Mouse (Mus musculus) intestine, embryonic 15.5 days (tissue): ENCODE measurements around the gene Hamp2. TPM values are rescaled to one million over a fixed set of nuclear protein-coding genes. Genes with fewer than 3 reads are reported as not detected.
"Not testable (repeated sequence)": the region's sequence is repeated elsewhere in the genome, so short reads cannot be mapped to it uniquely, and the experiment has no call there.

Source experiments
- ATAC-seq: fragments of 200-750 bp; cut with Nextera tagmentation; 2 replicates; pipeline ENCODE4 v1.8.0; 2017; ENCODE audit warnings: moderate TSS enrichment, moderate library complexity
- H3K27ac ChIP-seq: fragments of 300-500 bp; sonication (generic); 2 replicates; pipeline ENCODE4 v1.5.1; 2015; ENCODE audit warnings: mild to moderate bottlenecking, inconsistent platforms
- H3K27me3 ChIP-seq: fragments of 300-500 bp; sonication (generic); replicated peaks from 2 replicates; pipeline ENCODE4 v1.6.1; 2015; ENCODE audit warnings: inconsistent platforms
- H3K36me3 ChIP-seq: fragments of 300-500 bp; sonication (generic); 2 replicates; pipeline ENCODE4 v1.6.1; 2015; ENCODE audit warnings: inconsistent platforms
- H3K4me1 ChIP-seq: fragments of 300-500 bp; sonication (generic); replicated peaks from 2 replicates; pipeline ENCODE4 v1.6.1; 2015; ENCODE audit warnings: inconsistent platforms
- H3K4me2 ChIP-seq: fragments of 300-500 bp; sonication (generic); replicated peaks from 2 replicates; pipeline ENCODE4 v1.6.1; 2015; ENCODE audit warnings: mild to moderate bottlenecking, inconsistent platforms
- H3K4me3 ChIP-seq: fragments of 300-500 bp; sonication (generic); replicated peaks from 2 replicates; pipeline ENCODE4 v1.5.1; 2015; ENCODE audit warnings: inconsistent platforms
- H3K9ac ChIP-seq: fragments of 300-500 bp; sonication (generic); 2 replicates; pipeline ENCODE4 v1.6.1; 2015; ENCODE audit warnings: inconsistent platforms
- H3K9me3 ChIP-seq: fragments of 300-500 bp; sonication (generic); 2 replicates; pipeline ENCODE4 v1.6.1; 2016; ENCODE audit warnings: inconsistent platforms
- WGBS: fragments of 180-500 bp; shearing (Covaris S2); methylation state at CpG from one replicate; pipeline ENCODE4 v1.1.7; 2015; 5-methylcytosine and 5-hydroxymethylcytosine counted together
- polyA plus RNA-seq: library from polyadenylated mRNA; unstranded; fragments of >200 nt; fragmentation: Nextera tagmentation; extraction: Ambion mirVana; gene quantifications from 2 replicates; pipeline ENCODE4 v1.2.1, GENCODE M21; 2015

Hamp2 gene
- not detected in 2 replicates for polyA plus RNA-seq

DNA sequence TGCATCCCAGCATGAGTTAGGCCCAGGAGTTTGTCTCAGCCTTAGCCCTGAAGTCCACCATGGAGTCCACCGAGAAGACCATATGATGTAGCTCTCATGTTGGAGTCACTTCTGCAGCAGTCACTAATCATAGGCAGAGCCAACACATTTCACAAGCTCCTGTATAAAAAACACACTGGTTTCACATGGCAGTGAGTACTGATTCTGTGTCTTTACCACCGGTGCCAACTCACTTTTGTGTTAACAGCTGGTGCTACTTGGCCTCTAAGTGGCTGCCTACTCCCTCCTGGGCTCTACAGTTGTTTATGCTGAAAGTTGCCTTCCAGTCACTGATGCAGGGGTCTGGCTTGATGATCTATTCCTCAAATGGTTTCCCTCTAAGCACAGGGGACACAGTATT lies at the start of gene Hamp2:
Gene Hamp2 (minus strand): TSS at position 101 of the 400 bp plus-strand sequence.
- not testable (repeated sequence) for H3K36me3 ChIP-seq, H3K9me3 ChIP-seq, ATAC-seq, H3K9ac ChIP-seq, H3K4me2 ChIP-seq, H3K27ac ChIP-seq, H3K27me3 ChIP-seq, H3K4me1 ChIP-seq, H3K4me3 ChIP-seq
- WGBS, result 73% methylated on average over 2 of the region's 2 CpGs

DNA sequence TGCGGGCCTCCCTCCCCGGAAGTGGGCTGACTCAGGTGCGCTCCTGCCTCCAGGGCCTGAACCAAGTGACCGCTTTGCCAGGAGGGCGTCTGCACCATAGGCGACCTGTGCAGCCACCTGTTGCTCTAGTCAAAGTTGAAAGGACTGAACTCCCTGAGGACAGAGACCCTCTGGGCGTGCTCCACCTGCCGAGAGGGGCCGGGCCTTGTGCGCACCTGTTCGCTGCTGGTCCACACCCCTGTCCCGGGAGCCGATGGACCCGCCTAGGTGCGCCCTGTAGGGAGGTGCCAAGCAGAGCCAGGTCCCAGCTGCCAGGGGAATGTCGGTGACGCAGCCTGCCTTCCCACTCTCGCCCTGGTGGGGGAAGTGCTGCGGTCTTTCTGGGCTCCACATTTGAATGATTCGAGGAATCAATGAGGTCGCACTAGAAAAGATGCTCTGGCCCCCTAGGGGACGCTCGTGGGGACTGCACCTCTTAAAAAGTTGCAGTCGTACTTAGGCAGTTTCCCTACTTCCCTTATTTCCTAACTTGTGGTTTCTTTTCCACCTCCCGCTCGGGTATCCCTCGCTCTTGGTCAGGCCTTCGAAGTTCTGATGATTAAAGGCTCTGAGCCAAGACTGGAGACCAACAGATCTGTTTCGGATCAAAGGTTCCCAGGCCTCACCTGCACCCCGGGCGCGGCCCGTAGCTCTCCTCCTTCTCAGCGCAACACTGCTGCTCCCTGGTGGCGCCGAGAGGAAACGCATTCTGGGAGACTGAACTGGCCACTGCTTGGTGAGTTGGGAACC lies 49.2 kb upstream of the Hamp2 start, which contains the start of gene Fam187b:
Gene Fam187b (plus strand): TSS at position 290 of the 789 bp plus-strand sequence.
- H3K36me3 ChIP-seq, result no peaks in the 10 kb centered on the region
- peaks cover 10% of the 10 kb centered on the region; the same call in 1 of the 2 replicates for H3K4me1 ChIP-seq
- peak within 1 kb of the TSS; percentile 87 for H3K27ac ChIP-seq
- H3K27me3 ChIP-seq, result peaks cover 8% of the 10 kb centered on the region
- H3K9ac ChIP-seq, result peak within 1 kb of the TSS; percentile 60
- WGBS, result under 1% methylated on average over 37 of the region's 37 CpGs
- peak; percentile 96 for ATAC-seq
- no peaks in the 10 kb centered on the region for H3K9me3 ChIP-seq
- peak within 1 kb of the TSS; percentile 59 for H3K4me2 ChIP-seq
- H3K4me3 ChIP-seq, result peak within 1 kb of the TSS; percentile 56

DNA sequence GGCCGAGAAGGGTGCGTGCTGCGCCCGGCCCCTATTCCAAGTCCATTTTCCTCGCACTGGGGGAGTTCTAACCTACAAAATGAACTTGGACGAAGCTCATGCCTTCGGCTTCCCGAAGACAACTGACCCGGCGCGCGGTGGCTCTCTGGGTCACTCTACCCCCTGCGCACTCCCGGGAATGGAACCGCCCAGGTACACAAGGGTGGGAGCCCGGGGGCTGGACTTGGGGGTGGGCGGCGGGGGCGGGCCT lies 48.7 kb upstream of the Hamp2 start, which contains the start of gene Lsr:
Gene Lsr (minus strand): TSS at position 214 of the 250 bp plus-strand sequence.
- peak within 1 kb of the TSS; percentile 60 for H3K9ac ChIP-seq
- H3K4me1 ChIP-seq, result peaks cover 10% of the 10 kb centered on the region; the same call in 1 of the 2 replicates
- peak; percentile 92 for ATAC-seq
- H3K27ac ChIP-seq, result peak within 1 kb of the TSS; percentile 87
- peak within 1 kb of the TSS; percentile 59 for H3K4me2 ChIP-seq
- under 1% methylated on average over 19 of the region's 19 CpGs for WGBS
- no peaks in the 10 kb centered on the region for H3K36me3 ChIP-seq
- H3K27me3 ChIP-seq, result peaks cover 8% of the 10 kb centered on the region
- H3K4me3 ChIP-seq, result peak within 1 kb of the TSS; percentile 56
- no peaks in the 10 kb centered on the region for H3K9me3 ChIP-seq

DNA sequence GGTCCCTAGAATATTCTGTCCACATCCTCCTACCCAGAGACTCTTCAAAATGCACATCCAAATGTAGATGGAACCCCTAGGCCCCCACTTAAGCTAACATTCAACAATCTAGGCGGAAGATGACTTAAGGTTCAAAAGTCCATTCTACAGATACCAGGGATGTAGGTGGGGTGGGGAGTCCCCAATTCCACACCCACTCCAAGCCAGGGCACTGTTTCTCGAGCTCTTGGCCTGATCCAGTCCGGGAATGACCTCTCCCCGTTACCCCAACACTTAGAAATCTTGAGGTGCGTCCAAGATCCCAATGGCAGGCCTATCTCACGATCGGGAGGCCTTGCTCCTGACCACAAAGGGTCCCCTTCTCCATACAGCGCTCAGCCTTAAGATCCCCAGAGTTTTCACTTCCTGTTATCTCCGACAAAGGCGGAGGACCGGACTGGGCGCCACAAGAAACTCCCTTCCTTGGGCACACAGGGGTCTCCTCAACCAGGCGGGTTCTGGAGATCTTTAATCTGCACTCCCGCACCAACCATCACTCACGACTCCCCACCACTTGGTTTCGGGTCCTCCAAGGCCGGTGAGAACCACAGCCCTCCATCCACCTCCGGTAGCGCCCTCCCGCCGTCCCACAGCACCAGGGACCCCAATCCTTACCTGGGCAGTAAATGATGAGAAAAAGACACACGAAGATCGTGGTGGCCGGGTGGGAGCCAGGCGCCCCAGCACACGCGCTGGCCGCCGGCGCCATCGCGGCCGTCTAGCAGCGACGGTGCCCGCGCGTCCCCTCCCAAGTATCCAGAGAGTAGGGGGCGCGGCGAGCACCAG lies 48.2 kb upstream of the Hamp2 start:
- Histone ChIP-seq H3K27me3 (peaks cover 8% of the 10 kb centered on the region), H3K4me3 (peak overlapping the region; percentile 56), H3K9me3 (no peaks in the 10 kb centered on the region), H3K36me3 (no peaks in the 10 kb centered on the region), H3K4me1 (peaks cover 10% of the 10 kb centered on the region; the same call in 1 of the 2 replicates), H3K27ac (peak overlapping the region; percentile 87), H3K9ac (peak overlapping the region; percentile 60), H3K4me2 (peak overlapping the region; percentile 59)
- ATAC-seq, result peak; percentile 56
- 3% methylated on average over 41 of the region's 41 CpGs for WGBS

DNA sequence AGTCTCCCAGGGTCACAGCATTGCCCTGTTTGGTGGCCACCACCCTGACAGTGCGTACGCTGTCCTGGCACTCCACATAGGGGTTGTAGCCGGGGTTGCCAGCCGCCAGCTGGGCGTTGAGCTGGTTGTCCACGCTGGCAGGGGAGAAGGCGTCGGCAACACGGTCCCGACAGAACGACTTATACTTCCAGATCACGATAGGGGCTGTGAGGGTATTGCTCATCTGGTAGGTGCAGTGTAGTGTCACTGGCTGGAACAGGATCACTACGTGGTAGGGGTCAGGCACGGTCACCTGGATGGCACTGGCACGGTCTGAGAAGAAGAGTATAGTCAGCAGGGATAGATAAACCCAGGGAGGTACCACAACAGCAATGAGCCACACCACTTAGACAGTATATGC lies 47.4 kb upstream of the Hamp2 start:
- H3K27me3 ChIP-seq, result peaks cover 8% of the 10 kb centered on the region
- 72% methylated on average over 15 of the region's 15 CpGs for WGBS
- H3K9ac ChIP-seq, result peak overlapping the region; percentile 60; the same call in 1 of the 2 replicates
- H3K27ac ChIP-seq, result peak overlapping the region; percentile 13; the same call in 1 of the 2 replicates
- no peak for ATAC-seq
- H3K4me2 ChIP-seq, result peak overlapping the region; percentile 59
- peaks cover 10% of the 10 kb centered on the region; the same call in 1 of the 2 replicates for H3K4me1 ChIP-seq
- H3K9me3 ChIP-seq, result no peaks in the 10 kb centered on the region
- H3K36me3 ChIP-seq, result no peaks in the 10 kb centered on the region
- peak overlapping the region; percentile 56 for H3K4me3 ChIP-seq

DNA sequence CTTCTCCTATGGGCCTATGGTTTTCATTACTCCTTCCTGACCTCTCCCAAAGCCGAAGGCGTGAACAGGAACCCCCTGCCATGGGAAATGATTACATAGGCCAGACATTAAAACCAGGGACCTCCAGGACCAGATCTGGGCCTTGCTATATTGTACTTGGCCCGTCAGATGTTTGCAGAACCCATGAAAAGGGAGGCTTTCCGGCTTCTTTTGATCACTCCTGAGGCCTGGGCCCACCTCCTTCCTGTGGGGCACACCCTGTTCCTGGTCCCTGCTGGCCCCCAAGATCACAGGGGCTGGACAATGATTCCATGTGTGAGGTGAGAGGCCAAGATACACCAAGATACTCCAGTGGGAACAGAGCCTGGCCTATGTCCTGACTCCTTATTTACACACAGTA lies 44.7 kb upstream of the Hamp2 start:
- H3K4me2 ChIP-seq, result no peak overlapping the region
- no peak overlapping the region for H3K9ac ChIP-seq
- peaks cover 6% of the 10 kb centered on the region; the same call in 1 of the 2 replicates for H3K4me1 ChIP-seq
- 81% methylated on average over 4 of the region's 4 CpGs for WGBS
- H3K4me3 ChIP-seq, result no peak overlapping the region
- no peaks in the 10 kb centered on the region for H3K36me3 ChIP-seq
- no peaks in the 10 kb centered on the region for H3K9me3 ChIP-seq
- ATAC-seq, result no peak
- H3K27me3 ChIP-seq, result peaks cover 8% of the 10 kb centered on the region
- no peak overlapping the region for H3K27ac ChIP-seq

DNA sequence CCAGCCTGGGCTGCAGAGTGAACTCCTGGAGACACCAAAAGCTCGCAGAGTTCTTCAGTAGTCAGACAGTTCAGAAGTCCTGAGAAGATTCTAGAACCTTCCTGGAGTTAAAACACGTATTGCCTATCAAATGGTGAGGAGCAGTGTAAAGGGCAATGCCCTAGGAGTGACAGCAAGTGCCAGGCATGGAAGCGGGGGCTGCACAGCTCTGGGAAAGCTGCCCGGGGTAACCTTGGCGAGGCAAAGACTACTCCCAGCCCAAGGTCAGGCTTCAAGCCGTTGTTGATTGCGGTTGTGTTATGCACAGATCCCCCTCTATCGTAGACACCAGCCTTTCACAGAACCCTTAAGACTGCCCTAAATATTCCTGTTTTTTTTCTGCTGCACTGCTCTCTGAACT lies 44.1 kb upstream of the Hamp2 start:
- Histone ChIP-seq H3K36me3 (no peaks in the 10 kb centered on the region), H3K27me3 (peaks cover 8% of the 10 kb centered on the region), H3K4me3 (no peak overlapping the region), H3K4me1 (peaks cover 5% of the 10 kb centered on the region; the same call in 1 of the 2 replicates), H3K27ac (no peak overlapping the region), H3K9me3 (no peaks in the 10 kb centered on the region), H3K4me2 (no peak overlapping the region), H3K9ac (no peak overlapping the region)
- WGBS, result 88% methylated on average over 8 of the region's 8 CpGs
- no peak for ATAC-seq

DNA sequence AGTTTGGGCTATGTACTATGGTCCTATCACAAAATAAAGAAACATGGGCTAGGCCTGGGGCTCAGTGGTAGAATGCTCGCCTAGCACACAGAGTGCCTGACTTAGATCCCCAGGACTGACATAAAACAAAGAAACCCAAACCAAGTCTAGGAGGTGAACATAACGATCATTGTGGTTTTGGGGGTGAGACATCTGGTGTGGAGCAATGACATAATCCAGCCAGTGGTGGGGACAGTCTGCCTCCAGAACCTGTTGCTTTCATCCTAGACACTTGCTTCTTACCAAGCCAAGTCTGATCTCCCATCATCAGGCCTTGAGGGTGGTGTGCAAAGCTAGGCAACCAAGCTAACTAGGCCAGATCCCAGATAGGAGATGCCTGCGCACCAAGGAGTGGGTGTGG lies 42.2 kb upstream of the Hamp2 start:
- no peaks in the 10 kb centered on the region for H3K27me3 ChIP-seq
- no peak overlapping the region for H3K9ac ChIP-seq
- 78% methylated on average over 3 of the region's 3 CpGs for WGBS
- no peak overlapping the region for H3K27ac ChIP-seq
- no peaks in the 10 kb centered on the region for H3K36me3 ChIP-seq
- H3K4me1 ChIP-seq, result no peaks in the 10 kb centered on the region
- no peak for ATAC-seq
- no peak overlapping the region for H3K4me2 ChIP-seq
- H3K9me3 ChIP-seq, result no peaks in the 10 kb centered on the region
- H3K4me3 ChIP-seq, result no peak overlapping the region

DNA sequence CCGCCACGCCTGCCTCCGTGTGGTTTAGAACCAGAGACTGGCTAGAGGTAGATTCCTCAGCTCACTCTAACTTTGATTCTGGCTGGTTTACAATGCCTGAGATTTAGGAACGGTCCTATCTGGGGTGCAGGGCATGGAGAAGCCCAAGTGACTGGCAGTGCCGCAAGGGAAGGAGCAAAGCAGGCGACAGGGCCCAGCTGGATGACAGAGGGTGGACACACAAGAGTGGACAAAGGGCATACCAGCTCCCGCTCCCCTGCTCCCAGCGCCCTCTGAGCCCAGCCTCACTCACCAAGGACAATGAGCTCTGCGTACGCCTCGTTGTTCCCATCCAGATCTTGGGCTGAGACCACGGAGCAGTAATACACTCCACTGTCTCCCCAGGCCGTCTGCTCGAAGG lies 41.2 kb upstream of the Hamp2 start:
- Histone ChIP-seq H3K27me3 (no peaks in the 10 kb centered on the region), H3K9me3 (no peaks in the 10 kb centered on the region), H3K36me3 (no peaks in the 10 kb centered on the region), H3K9ac (no peak overlapping the region), H3K27ac (no peak overlapping the region), H3K4me3 (no peak overlapping the region), H3K4me1 (no peaks in the 10 kb centered on the region), H3K4me2 (no peak overlapping the region)
- ATAC-seq, result no peak
- WGBS, result 86% methylated on average over 14 of the region's 14 CpGs

DNA sequence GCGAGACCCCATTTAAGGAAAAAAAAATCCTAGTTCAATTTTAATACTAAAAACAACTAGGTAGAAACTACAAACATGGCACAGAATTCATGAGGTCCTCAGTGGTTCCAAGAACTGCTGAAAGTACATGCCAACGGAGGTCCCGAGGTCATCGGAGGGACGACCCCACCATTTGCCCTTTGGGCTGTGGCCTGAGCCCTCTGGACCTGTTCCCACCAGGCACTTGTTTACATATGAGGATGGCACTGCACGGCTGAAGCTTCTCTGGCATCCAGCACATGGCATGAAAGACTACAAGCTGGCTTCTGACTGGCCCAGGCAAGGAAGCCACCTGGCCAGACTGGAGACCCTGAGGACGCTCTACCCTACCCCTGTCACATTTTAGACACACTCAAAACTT lies 39.9 kb upstream of the Hamp2 start:
- WGBS, result 83% methylated on average over 7 of the region's 7 CpGs
- H3K36me3 ChIP-seq, result no peaks in the 10 kb centered on the region; the same call in 1 of the 2 replicates
- ATAC-seq, result no peak
- no peaks in the 10 kb centered on the region for H3K4me1 ChIP-seq
- H3K4me2 ChIP-seq, result no peak overlapping the region
- H3K9me3 ChIP-seq, result no peaks in the 10 kb centered on the region
- no peak overlapping the region for H3K27ac ChIP-seq
- H3K4me3 ChIP-seq, result no peak overlapping the region
- no peak overlapping the region for H3K9ac ChIP-seq
- no peaks in the 10 kb centered on the region for H3K27me3 ChIP-seq

DNA sequence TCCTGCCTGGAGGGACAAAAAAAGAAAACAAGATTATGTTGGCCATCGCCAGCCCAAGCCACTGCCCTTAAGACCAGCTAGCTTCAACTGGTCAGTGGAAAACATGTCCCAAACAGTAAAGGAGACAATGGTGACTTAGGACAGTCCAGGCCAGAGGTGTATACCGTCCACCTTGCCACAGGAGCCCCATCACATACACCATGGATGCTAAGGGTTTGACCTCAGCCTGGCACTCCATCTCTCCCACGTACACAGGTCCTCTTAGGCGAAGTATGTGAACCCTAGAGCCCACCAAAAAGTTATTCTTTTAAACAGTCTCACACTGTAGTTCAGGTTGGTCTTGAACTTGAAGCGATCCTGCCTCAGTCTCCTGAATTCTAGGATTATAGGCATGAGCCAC lies 38.4 kb upstream of the Hamp2 start:
- WGBS, result 96% methylated on average over 5 of the region's 5 CpGs
- Histone ChIP-seq H3K9ac (no peak overlapping the region), H3K27me3 (no peaks in the 10 kb centered on the region), H3K4me3 (no peak overlapping the region), H3K9me3 (no peaks in the 10 kb centered on the region), H3K27ac (no peak overlapping the region), H3K4me1 (peaks cover 7% of the 10 kb centered on the region; the same call in 1 of the 2 replicates), H3K36me3 (no peaks in the 10 kb centered on the region; the same call in 1 of the 2 replicates), H3K4me2 (no peak overlapping the region)
- no peak for ATAC-seq

DNA sequence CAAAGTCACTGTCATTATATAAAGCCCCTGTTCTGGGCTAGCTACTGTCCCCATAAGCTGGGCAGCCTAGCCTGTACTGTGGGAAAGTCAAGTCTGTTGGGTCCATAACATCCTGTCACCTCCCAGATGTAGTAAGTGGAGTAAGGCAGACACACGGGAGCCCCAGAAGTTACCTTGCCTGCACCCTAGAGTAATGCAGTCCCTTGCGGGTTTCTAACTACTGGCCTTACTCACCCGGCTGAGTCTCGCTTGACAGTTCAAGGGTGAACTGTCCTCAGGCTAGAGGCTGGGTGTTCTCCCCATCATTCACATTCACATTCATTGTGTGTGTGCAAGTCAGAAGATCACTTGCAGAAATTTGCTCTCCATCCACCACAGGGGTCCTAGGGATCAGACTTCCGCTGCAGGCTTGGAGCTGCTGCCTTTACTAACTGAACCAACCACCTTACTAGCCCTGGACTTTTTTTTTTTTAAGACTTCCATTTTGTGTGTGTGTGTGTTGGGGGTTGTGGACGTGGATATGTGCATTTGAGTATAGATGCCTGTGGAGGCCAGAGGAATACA lies 35.4 kb upstream of the Hamp2 start:
- peaks cover 17% of the 10 kb centered on the region for H3K4me1 ChIP-seq
- 86% methylated on average over 6 of the region's 6 CpGs for WGBS

More for the DNA sequence above, 35.4 kb upstream of the Hamp2 start:
- no peak overlapping the region for H3K9ac ChIP-seq
- no peak for ATAC-seq
- no peaks in the 10 kb centered on the region for H3K9me3 ChIP-seq
- no peak overlapping the region for H3K27ac ChIP-seq
- no peaks in the 10 kb centered on the region for H3K27me3 ChIP-seq
- H3K4me3 ChIP-seq, result no peak overlapping the region
- H3K4me2 ChIP-seq, result no peak overlapping the region
- H3K36me3 ChIP-seq, result no peaks in the 10 kb centered on the region; the same call in 1 of the 2 replicates
